Mouse (Mus musculus): ENCODE measurements at regions not wholly inside any gene's neighbourhood (a gene's known extent, or its start where the extent isn't known, plus 50 kb on each side); places are given as distances from the start of the nearest gene placed in this dataset.

GRCm38 (mm10) chr17:83156682-83157081 lies 58.4 kb upstream of the Pkdcc start:
- H3K4me2 ChIP-seq (ENCODE audit: low read depth, low read length): no peak overlapping the region
- no peak for ATAC-seq

GRCm38 (mm10) chr17:83158053-83158452 lies 57.0 kb upstream of the Pkdcc start:
- DNase-seq (no peak), ATAC-seq (no peak)
- Histone ChIP-seq H3K9ac (replicated peaks) (no peak overlapping the region), H3K36me3 (replicated peaks; ENCODE audit: insufficient read depth, low read length) (no peaks in the 10 kb centered on the region), H3K9me3 (ENCODE audit: low read length) (no peaks in the 10 kb centered on the region), H3K4me3 (ENCODE audit: low read depth, low read length) (no peak overlapping the region), H3K4me2 (ENCODE audit: low read depth, low read length) (no peak overlapping the region), H3K27me3 (ENCODE audit: insufficient read depth, low read length) (no peaks in the 10 kb centered on the region), H3K27ac (ENCODE audit: low read depth) (no peak overlapping the region), H3K4me1 (ENCODE audit: insufficient read depth) (no peaks in the 10 kb centered on the region)
- TF ChIP-seq EP300 (IDR thresholded peaks at IDR 0.05; ENCODE audit: low read depth): no peak
- TF ChIP-seq CTCF (IDR thresholded peaks at IDR 0.05; ENCODE audit: low read depth): no peak
- 73% methylated on average over 6 of the region's 6 CpGs for WGBS (ENCODE audit: insufficient replicate concordance)

More at GRCm38 (mm10) chr17:83156682-83157081, 58.4 kb upstream of the Pkdcc start:
- DNase-seq: no peak
- Histone ChIP-seq H3K9me3 (ENCODE audit: low read length) (no peaks in the 10 kb centered on the region), H3K9ac (replicated peaks) (no peak overlapping the region), H3K27me3 (ENCODE audit: insufficient read depth, low read length) (no peaks in the 10 kb centered on the region), H3K4me1 (ENCODE audit: insufficient read depth) (no peaks in the 10 kb centered on the region), H3K4me3 (ENCODE audit: low read depth, low read length) (no peak overlapping the region), H3K36me3 (replicated peaks; ENCODE audit: insufficient read depth, low read length) (no peaks in the 10 kb centered on the region), H3K27ac (ENCODE audit: low read depth) (no peak overlapping the region)
- 62% methylated on average over 8 of the region's 8 CpGs for WGBS (ENCODE audit: insufficient replicate concordance)
- TF ChIP-seq CTCF (IDR thresholded peaks at IDR 0.05; ENCODE audit: low read depth): no peak
- TF ChIP-seq EP300 (IDR thresholded peaks at IDR 0.05; ENCODE audit: low read depth): no peak

GRCm38 (mm10) chr17:83158652-83159051 lies 56.4 kb upstream of the Pkdcc start:
- H3K27me3 ChIP-seq (ENCODE audit: insufficient read depth, low read length): no peaks in the 10 kb centered on the region
- H3K4me3 ChIP-seq (ENCODE audit: low read depth, low read length): no peak overlapping the region
- TF ChIP-seq CTCF (IDR thresholded peaks at IDR 0.05; ENCODE audit: low read depth): no peak
- no peak for TF ChIP-seq EP300 (IDR thresholded peaks at IDR 0.05; ENCODE audit: low read depth)
- H3K36me3 ChIP-seq (replicated peaks; ENCODE audit: insufficient read depth, low read length): no peaks in the 10 kb centered on the region
- ATAC-seq: no peak
- 62% methylated on average over 10 of the region's 10 CpGs for WGBS (ENCODE audit: insufficient replicate concordance)
- H3K9ac ChIP-seq (replicated peaks): no peak overlapping the region
- DNase-seq: no peak
- H3K9me3 ChIP-seq (ENCODE audit: low read length): no peaks in the 10 kb centered on the region
- H3K27ac ChIP-seq (ENCODE audit: low read depth): no peak overlapping the region
- no peak overlapping the region for H3K4me2 ChIP-seq (ENCODE audit: low read depth, low read length)
- H3K4me1 ChIP-seq (ENCODE audit: insufficient read depth): no peaks in the 10 kb centered on the region

GRCm38 (mm10) chr17:83159634-83160033 lies 55.5 kb upstream of the Pkdcc start:
- no peak overlapping the region for H3K27ac ChIP-seq (ENCODE audit: low read depth)
- 63% methylated on average over 4 of the region's 4 CpGs for WGBS (ENCODE audit: insufficient replicate concordance)
- no peaks in the 10 kb centered on the region for H3K27me3 ChIP-seq (ENCODE audit: insufficient read depth, low read length)
- no peak overlapping the region for H3K9ac ChIP-seq (replicated peaks)
- no peak for ATAC-seq
- no peak overlapping the region for H3K4me2 ChIP-seq (ENCODE audit: low read depth, low read length)
- no peaks in the 10 kb centered on the region for H3K4me1 ChIP-seq (ENCODE audit: insufficient read depth)
- TF ChIP-seq CTCF (IDR thresholded peaks at IDR 0.05; ENCODE audit: low read depth) (no peak), EP300 (IDR thresholded peaks at IDR 0.05; ENCODE audit: low read depth) (no peak)
- no peaks in the 10 kb centered on the region for H3K36me3 ChIP-seq (replicated peaks; ENCODE audit: insufficient read depth, low read length)
- no peaks in the 10 kb centered on the region for H3K9me3 ChIP-seq (ENCODE audit: low read length)
- no peak for DNase-seq
- no peak overlapping the region for H3K4me3 ChIP-seq (ENCODE audit: low read depth, low read length)

- Histone ChIP-seq H3K9me3 (ENCODE audit: low read length) (no peaks in the 10 kb centered on the region), H3K27ac (ENCODE audit: low read depth) (no peak overlapping the region), H3K27me3 (ENCODE audit: insufficient read depth, low read length) (no peaks in the 10 kb centered on the region), H3K4me2 (ENCODE audit: low read depth, low read length) (no peak overlapping the region), H3K9ac (replicated peaks) (no peak overlapping the region), H3K4me1 (ENCODE audit: insufficient read depth) (no peaks in the 10 kb centered on the region), H3K36me3 (replicated peaks; ENCODE audit: insufficient read depth, low read length) (no peaks in the 10 kb centered on the region), H3K4me3 (ENCODE audit: low read depth, low read length) (no peak overlapping the region)
- ATAC-seq (no peak), DNase-seq (no peak)
- no peak for TF ChIP-seq CTCF (IDR thresholded peaks at IDR 0.05; ENCODE audit: low read depth)
- TF ChIP-seq EP300 (IDR thresholded peaks at IDR 0.05; ENCODE audit: low read depth): no peak
- WGBS (ENCODE audit: insufficient replicate concordance): 75% methylated on average over 4 of the region's 4 CpGs
Measured at GRCm38 (mm10) chr17:83160296-83160695, 54.8 kb upstream of the Pkdcc start.

GRCm38 (mm10) chr17:83161731-83162130 lies 53.4 kb upstream of the Pkdcc start:
- no peaks in the 10 kb centered on the region for H3K27me3 ChIP-seq (ENCODE audit: insufficient read depth, low read length)
- no peak overlapping the region for H3K4me3 ChIP-seq (ENCODE audit: low read depth, low read length)
- no peak overlapping the region for H3K4me2 ChIP-seq (ENCODE audit: low read depth, low read length)
- H3K4me1 ChIP-seq (ENCODE audit: insufficient read depth): no peaks in the 10 kb centered on the region
- TF ChIP-seq EP300 (IDR thresholded peaks at IDR 0.05; ENCODE audit: low read depth): no peak
- TF ChIP-seq CTCF (IDR thresholded peaks at IDR 0.05; ENCODE audit: low read depth): no peak
- no peak overlapping the region for H3K27ac ChIP-seq (ENCODE audit: low read depth)
- no peak overlapping the region for H3K9ac ChIP-seq (replicated peaks)
- H3K36me3 ChIP-seq (replicated peaks; ENCODE audit: insufficient read depth, low read length): no peaks in the 10 kb centered on the region
- no peak for ATAC-seq
- no peaks in the 10 kb centered on the region for H3K9me3 ChIP-seq (ENCODE audit: low read length)
- 53% methylated on average over 2 of the region's 2 CpGs for WGBS (ENCODE audit: insufficient replicate concordance)
- DNase-seq: no peak

Data from liver, postnatal 0 days (tissue).